Mouse (Mus musculus) thymus, postnatal 14 days (tissue): Measurements from ENCODE around the gene Vps13d.

Experiments used
- DNase-seq: peaks from one replicate; pipeline ENCODE4 v3.0.0; 2021

Vps13d gene

GRCm38 (mm10) chr4:145033392-145033791 is 161.4 kb downstream of the Vps13d start:
- DNase-seq, result no peak

- DNase-seq, result peak; percentile 51
These were observed 162.2 kb downstream of the Vps13d start for GRCm38 (mm10) chr4:145032637-145033036.

- no peak for DNase-seq
These were observed 163.3 kb downstream of the Vps13d start for GRCm38 (mm10) chr4:145031510-145031909.

- DNase-seq, result no peak
These were observed 168.4 kb downstream of the Vps13d start for GRCm38 (mm10) chr4:145026449-145026851.

- DNase-seq, result no peak
These were observed 169.4 kb downstream of the Vps13d start for GRCm38 (mm10) chr4:145025409-145025762.

GRCm38 (mm10) chr4:145024694-145025408 is 170.0 kb downstream of the Vps13d start:
- DNase-seq, result no peak

- no peak for DNase-seq
These were observed 170.9 kb downstream of the Vps13d start for GRCm38 (mm10) chr4:145023911-145024310.

GRCm38 (mm10) chr4:145022815-145023214 is 172.0 kb downstream of the Vps13d start:
- DNase-seq, result peak; percentile 80

GRCm38 (mm10) chr4:145022211-145022610 is 172.6 kb downstream of the Vps13d start:
- DNase-seq, result no peak

- DNase-seq, result no peak
These were observed 174.4 kb downstream of the Vps13d start for GRCm38 (mm10) chr4:145020383-145020782.

GRCm38 (mm10) chr4:145019121-145019714 is 175.6 kb downstream of the Vps13d start:
- DNase-seq, result peak; percentile 53

GRCm38 (mm10) chr4:145017745-145018144 is 177.1 kb downstream of the Vps13d start:
- DNase-seq, result no peak

GRCm38 (mm10) chr4:145016669-145017068 is 178.1 kb downstream of the Vps13d start:
- DNase-seq, result no peak

GRCm38 (mm10) chr4:145014632-145014960 is 180.2 kb downstream of the Vps13d start:
- DNase-seq, result no peak

GRCm38 (mm10) chr4:145013760-145014631 is 180.8 kb downstream of the Vps13d start:
- DNase-seq, result no peak

- DNase-seq, result no peak
These were observed 181.6 kb downstream of the Vps13d start for GRCm38 (mm10) chr4:145013187-145013586.

- no peak for DNase-seq
These were observed 183.6 kb downstream of the Vps13d start for GRCm38 (mm10) chr4:145011156-145011555.

- DNase-seq, result no peak
These were observed 184.9 kb downstream of the Vps13d start for GRCm38 (mm10) chr4:145009934-145010333.

GRCm38 (mm10) chr4:145009437-145009836 is 185.4 kb downstream of the Vps13d start:
- DNase-seq, result no peak

- no peak for DNase-seq
These were observed 188.8 kb downstream of the Vps13d start for GRCm38 (mm10) chr4:145005943-145006545.

- no peak for DNase-seq
These were observed 190.6 kb downstream of the Vps13d start for GRCm38 (mm10) chr4:145004176-145004575.

GRCm38 (mm10) chr4:145002733-145003132 is 192.1 kb downstream of the Vps13d start:
- DNase-seq, result no peak

GRCm38 (mm10) chr4:144999903-145000382 is 194.9 kb downstream of the Vps13d start:
- DNase-seq, result no peak
